In genomic region chrX:73658936-73659574, GRCm38 (mm10) we compare ENCODE assay signal across 8 mouse cellular contexts. TPM values are rescaled to one million over a fixed set of nuclear protein-coding genes. Genes with fewer than 3 reads are reported as not detected.
DNase-seq lines count a peak whose midpoint lies in the region; ATAC-seq and TF ChIP-seq lines count a peak whose summit lies in the region.

No protein-coding gene starts in this region.

- 0 out of 2 replicates have a peak, but pooled peaks have one; percentile 16 for ATAC-seq in embryonic facial prominence, embryonic 15.5 days (ENCODE audit: insufficient number of reproducible peaks, low FRiP score, low TSS enrichment, low read depth)
- peak; percentile 36; the same call in 1 of the 2 replicates for ATAC-seq in hindbrain, embryonic 15.5 days (ENCODE audit: low FRiP score, low read depth)
- peak; percentile 55 for ATAC-seq in neural tube, embryonic 14.5 days (ENCODE audit: low read depth)

- TF ChIP-seq POLR2A in kidney, adult 2 months (IDR thresholded peaks at IDR 0.05; ENCODE audit: low read depth, low read length) = no peak

- peak overlapping the region; percentile 56; the same call in 1 of the 2 replicates for H3K4me3 ChIP-seq in layer of hippocampus, adult 2 months
- peak overlapping the region; percentile 48 for H3K4me3 ChIP-seq in embryonic facial prominence, embryonic 15.5 days (replicated peaks)
- H3K4me3 ChIP-seq in hindbrain, embryonic 15.5 days = peak overlapping the region; percentile 52
- H3K4me3 ChIP-seq in neural tube, embryonic 14.5 days (ENCODE audit: low read depth, low read length) = peak overlapping the region; percentile 46
- H3K4me3 ChIP-seq in kidney, adult 2 months (ENCODE audit: insufficient read depth, low read depth, low read length) = no peak overlapping the region

- TF ChIP-seq CTCF in layer of hippocampus, adult 2 months (conservative IDR thresholded peaks at IDR 0.05) = no peak
- no peak for TF ChIP-seq CTCF in kidney, adult 2 months (conservative IDR thresholded peaks at IDR 0.05; ENCODE audit: insufficient read depth, insufficient read length, low read depth, low read length)

- 54% methylated on average over 13 of the region's 13 CpGs for WGBS in embryonic facial prominence, embryonic 15.5 days
- WGBS in hindbrain, embryonic 15.5 days = 50% methylated on average over 13 of the region's 13 CpGs
- WGBS in neural tube, embryonic 14.5 days = 55% methylated on average over 13 of the region's 13 CpGs
- 64% methylated on average over 13 of the region's 13 CpGs for WGBS in kidney, adult 2 months

- H3K27ac ChIP-seq in layer of hippocampus, adult 2 months = peak overlapping the region; percentile 94
- H3K27ac ChIP-seq in embryonic facial prominence, embryonic 15.5 days (replicated peaks) = no peak overlapping the region
- peak overlapping the region; percentile 81 for H3K27ac ChIP-seq in hindbrain, embryonic 15.5 days (replicated peaks)
- no peak overlapping the region for H3K27ac ChIP-seq in neural tube, embryonic 14.5 days (ENCODE audit: low read depth, low read length)
- H3K27ac ChIP-seq in kidney, adult 2 months (ENCODE audit: insufficient read depth, low read depth, low read length) = no peak overlapping the region

- peak; percentile 25 to 51 for DNase-seq in layer of hippocampus, adult 2 months (ENCODE audit: low spot score in 2 of 2)
- no peak for DNase-seq in layer of hippocampus, adult 9-10 months (ENCODE audit: low spot score)
- DNase-seq in cerebellum, adult 9-10 months = no peak
- DNase-seq in urinary bladder, adult 18-20 months (ENCODE audit: low spot score in 2 of 2) = no peak
- DNase-seq in kidney, adult 2 months = no peak

- H3K9ac ChIP-seq in embryonic facial prominence, embryonic 15.5 days = no peak overlapping the region
- H3K9ac ChIP-seq in hindbrain, embryonic 15.5 days = peak overlapping the region; percentile 60
- H3K9ac ChIP-seq in neural tube, embryonic 14.5 days (replicated peaks; ENCODE audit: low read depth, low read length) = peak overlapping the region; percentile 58; the same call in 1 of the 2 replicates

- peak overlapping the region; percentile 71 for H3K4me2 ChIP-seq in embryonic facial prominence, embryonic 15.5 days (replicated peaks)
- H3K4me2 ChIP-seq in hindbrain, embryonic 15.5 days = peak overlapping the region; percentile 60
- peak overlapping the region; percentile 51 for H3K4me2 ChIP-seq in neural tube, embryonic 14.5 days (ENCODE audit: low read depth, low read length)

- H3K27me3 ChIP-seq in embryonic facial prominence, embryonic 15.5 days = 0 out of 2 replicates have a peak, but pooled peaks cover 3% of the 10 kb centered on the region
- no peaks in the 10 kb centered on the region for H3K27me3 ChIP-seq in hindbrain, embryonic 15.5 days
- H3K27me3 ChIP-seq in neural tube, embryonic 14.5 days (ENCODE audit: control insufficient read depth, insufficient read depth, low read length) = no peaks in the 10 kb centered on the region
- H3K27me3 ChIP-seq in kidney, adult 2 months (replicated peaks; ENCODE audit: control insufficient read depth, insufficient read depth, low read length) = no peaks in the 10 kb centered on the region

- H3K4me1 ChIP-seq in embryonic facial prominence, embryonic 15.5 days = no peaks in the 10 kb centered on the region
- peaks cover 15% of the 10 kb centered on the region for H3K4me1 ChIP-seq in hindbrain, embryonic 15.5 days (replicated peaks)
- H3K4me1 ChIP-seq in neural tube, embryonic 14.5 days (ENCODE audit: control insufficient read depth, insufficient read depth, low read length) = no peaks in the 10 kb centered on the region
- no peaks in the 10 kb centered on the region for H3K4me1 ChIP-seq in kidney, adult 2 months (ENCODE audit: control insufficient read depth, insufficient read depth, low read length)

- H3K9me3 ChIP-seq in embryonic facial prominence, embryonic 15.5 days (replicated peaks) = no peaks in the 10 kb centered on the region
- no peaks in the 10 kb centered on the region for H3K9me3 ChIP-seq in hindbrain, embryonic 15.5 days
- H3K9me3 ChIP-seq in neural tube, embryonic 14.5 days (ENCODE audit: control insufficient read depth, low read length) = no peaks in the 10 kb centered on the region

- H3K36me3 ChIP-seq in embryonic facial prominence, embryonic 15.5 days = no peaks in the 10 kb centered on the region
- H3K36me3 ChIP-seq in hindbrain, embryonic 15.5 days = no peaks in the 10 kb centered on the region
- H3K36me3 ChIP-seq in neural tube, embryonic 14.5 days (ENCODE audit: control insufficient read depth, insufficient read depth, low read length) = no peaks in the 10 kb centered on the region
- no peaks in the 10 kb centered on the region for H3K36me3 ChIP-seq in kidney, adult 2 months (ENCODE audit: control insufficient read depth, insufficient read depth, low read length)

RNA-seq across cellular contexts. Expression of gene Pnck, which starts 0.9 kb away (rescaled TPM):
- 100 to 1,000 TPM; 113 to 125 TPM for total RNA-seq in layer of hippocampus, adult 2 months (2021)
- polyA plus RNA-seq in embryonic facial prominence, embryonic 15.5 days (2015; fragmentation: Nextera tagmentation; extraction: Ambion mirVana) = 13.3 and 14.2 TPM in 2 replicates
- polyA plus RNA-seq in hindbrain, embryonic 15.5 days (2015; fragmentation: Nextera tagmentation; extraction: Ambion mirVana) = 162 and 175 TPM in 2 replicates
- polyA plus RNA-seq in neural tube, embryonic 14.5 days (2014; fragmentation: Nextera tagmentation; extraction: Ambion mirVana) = 142 and 186 TPM in 2 replicates
- 1.3 and 2.3 TPM in 2 replicates for polyA plus RNA-seq in kidney, adult 2 months (2012; rRNA removed)

RNA-seq across cellular contexts. Expression of gene Slc6a8, which starts 13.9 kb away (rescaled TPM):
- total RNA-seq in layer of hippocampus, adult 2 months (2021) = 10 to 100 TPM; 95.0 to 95.5 TPM
- polyA plus RNA-seq in embryonic facial prominence, embryonic 15.5 days (2015; fragmentation: Nextera tagmentation; extraction: Ambion mirVana) = 8.9 and 9.7 TPM in 2 replicates
- polyA plus RNA-seq in hindbrain, embryonic 15.5 days (2015; fragmentation: Nextera tagmentation; extraction: Ambion mirVana) = 6.7 and 7.0 TPM in 2 replicates
- 9.7 and 11.6 TPM in 2 replicates for polyA plus RNA-seq in neural tube, embryonic 14.5 days (2014; fragmentation: Nextera tagmentation; extraction: Ambion mirVana)
- 228 and 237 TPM in 2 replicates for polyA plus RNA-seq in kidney, adult 2 months (2012; rRNA removed)

RNA-seq across cellular contexts. Expression of gene Dusp9, which starts 19.8 kb away (rescaled TPM):
- under 1 TPM; 0.20 to 0.25 TPM for total RNA-seq in layer of hippocampus, adult 2 months (2021)
- 4.4 and 6.0 TPM in 2 replicates for polyA plus RNA-seq in embryonic facial prominence, embryonic 15.5 days (2015; fragmentation: Nextera tagmentation; extraction: Ambion mirVana)
- 0.82 and 1.0 TPM in 2 replicates for polyA plus RNA-seq in hindbrain, embryonic 15.5 days (2015; fragmentation: Nextera tagmentation; extraction: Ambion mirVana)
- 0.19 and 0.31 TPM in 2 replicates for polyA plus RNA-seq in neural tube, embryonic 14.5 days (2014; fragmentation: Nextera tagmentation; extraction: Ambion mirVana)
- polyA plus RNA-seq in kidney, adult 2 months (2012; rRNA removed) = 8.4 and 9.2 TPM in 2 replicates

RNA-seq across cellular contexts. Expression of gene Bcap31, which starts 56.9 kb away (rescaled TPM):
- 10 to 100 TPM; 72.3 to 77.8 TPM for total RNA-seq in layer of hippocampus, adult 2 months (2021)
- polyA plus RNA-seq in embryonic facial prominence, embryonic 15.5 days (2015; fragmentation: Nextera tagmentation; extraction: Ambion mirVana) = 254 and 265 TPM in 2 replicates
- polyA plus RNA-seq in hindbrain, embryonic 15.5 days (2015; fragmentation: Nextera tagmentation; extraction: Ambion mirVana) = 134 and 137 TPM in 2 replicates
- polyA plus RNA-seq in neural tube, embryonic 14.5 days (2014; fragmentation: Nextera tagmentation; extraction: Ambion mirVana) = 112 and 132 TPM in 2 replicates
- 81.7 and 111 TPM in 2 replicates for polyA plus RNA-seq in kidney, adult 2 months (2012; rRNA removed)

RNA-seq across cellular contexts. Expression of gene Abcd1, which starts 57.3 kb away (rescaled TPM):
- total RNA-seq in layer of hippocampus, adult 2 months (2021) = 10 to 100 TPM; 11.2 to 11.8 TPM
- polyA plus RNA-seq in embryonic facial prominence, embryonic 15.5 days (2015; fragmentation: Nextera tagmentation; extraction: Ambion mirVana) = 19.4 and 20.2 TPM in 2 replicates
- polyA plus RNA-seq in hindbrain, embryonic 15.5 days (2015; fragmentation: Nextera tagmentation; extraction: Ambion mirVana) = 12.9 and 13.9 TPM in 2 replicates
- polyA plus RNA-seq in neural tube, embryonic 14.5 days (2014; fragmentation: Nextera tagmentation; extraction: Ambion mirVana) = 9.2 and 10.2 TPM in 2 replicates
- polyA plus RNA-seq in kidney, adult 2 months (2012; rRNA removed) = 20.0 and 20.2 TPM in 2 replicates

Comparison
In these comparisons a context has a peak if more than half of its experiments do, and no peak if none do; other contexts are left out.
1. DNase-seq: peak in layer of hippocampus, adult 2 months (2 of 2); none in layer of hippocampus, adult 9-10 months (single experiment), cerebellum, adult 9-10 months (single experiment), urinary bladder, adult 18-20 months (0 of 2) and kidney, adult 2 months (single experiment).
2. H3K27ac ChIP-seq: peak in layer of hippocampus, adult 2 months (single experiment) and hindbrain, embryonic 15.5 days (single experiment); none in embryonic facial prominence, embryonic 15.5 days (single experiment), neural tube, embryonic 14.5 days (single experiment) and kidney, adult 2 months (single experiment).
3. RNA of gene Slc6a8, which starts 13.9 kb away (polyA plus RNA-seq): 228 to 237 TPM in kidney, adult 2 months; 9.7 to 11.6 TPM in neural tube, embryonic 14.5 days, 8.9 to 9.7 TPM in embryonic facial prominence, embryonic 15.5 days and 6.7 to 7.0 TPM in hindbrain, embryonic 15.5 days; every median in the first group is over 10 times any median in the second.
4. Peak in every context shown above with its lines, with median percentiles within 50 percentile points of each other: ATAC-seq and H3K4me2 ChIP-seq.